In genomic region chr5:74189484-74190160, GRCm38 (mm10) we compare ENCODE assay signal across 12 mouse cellular contexts. TPM values are rescaled to one million over a fixed set of nuclear protein-coding genes. Genes with fewer than 3 reads are reported as not detected.
DNase-seq lines count a peak whose midpoint lies in the region; ATAC-seq and TF ChIP-seq lines count a peak whose summit lies in the region.
"Had no signal": no experiment of that assay in that cellular context is flagged by ENCODE, and none has a peak within 500 bp of the region (broad histone marks: within the 10 kb centered on the region; RNA-seq: fewer than 3 reads in every experiment).

No protein-coding gene starts in this region.

- no peaks in the 10 kb centered on the region for H3K36me3 ChIP-seq in heart, embryonic 16.5 days (ENCODE audit: control insufficient read depth, insufficient read depth)
- H3K36me3 ChIP-seq in lung, embryonic 14.5 days (ENCODE audit: insufficient read depth), result no peaks in the 10 kb centered on the region
- H3K36me3 ChIP-seq in embryonic facial prominence, embryonic 13.5 days, result no peaks in the 10 kb centered on the region
- H3K36me3 ChIP-seq in limb, embryonic 15.5 days, result no peaks in the 10 kb centered on the region
- no peaks in the 10 kb centered on the region for H3K36me3 ChIP-seq in liver, embryonic 12.5 days
- H3K36me3 ChIP-seq: neural tube, embryonic 15.5 days had no signal

- 69% methylated on average over 9 of the region's 9 CpGs for WGBS in heart, embryonic 16.5 days
- WGBS in lung, embryonic 14.5 days, result 46% methylated on average over 9 of the region's 9 CpGs
- WGBS in embryonic facial prominence, embryonic 13.5 days, result 37% methylated on average over 9 of the region's 9 CpGs
- WGBS in limb, embryonic 15.5 days, result 49% methylated on average over 9 of the region's 9 CpGs
- WGBS in liver, embryonic 12.5 days (ENCODE audit: insufficient replicate concordance), result 56% methylated on average over 9 of the region's 9 CpGs

- 0 out of 2 replicates have a peak overlapping the region, but pooled peaks have one; percentile 10 for H3K4me3 ChIP-seq in heart, embryonic 16.5 days (ENCODE audit: low read length)
- no peak overlapping the region for H3K4me3 ChIP-seq in lung, embryonic 14.5 days (ENCODE audit: low read depth, low read length)
- no peak overlapping the region for H3K4me3 ChIP-seq in embryonic facial prominence, embryonic 13.5 days
- no peak overlapping the region for H3K4me3 ChIP-seq in limb, embryonic 15.5 days
- H3K4me3 ChIP-seq in liver, embryonic 12.5 days, result no peak overlapping the region
- H3K4me3 ChIP-seq: neural tube, embryonic 15.5 days had no signal

- peak overlapping the region; percentile 49 for H3K9ac ChIP-seq in heart, embryonic 16.5 days (ENCODE audit: low read length)
- no peak overlapping the region for H3K9ac ChIP-seq in lung, embryonic 14.5 days
- peak overlapping the region; percentile 44; the same call in 1 of the 2 replicates for H3K9ac ChIP-seq in embryonic facial prominence, embryonic 13.5 days
- H3K9ac ChIP-seq in limb, embryonic 15.5 days, result no peak overlapping the region
- no peak overlapping the region for H3K9ac ChIP-seq in liver, embryonic 12.5 days
- H3K9ac ChIP-seq: neural tube, embryonic 15.5 days had no signal

- no peaks in the 10 kb centered on the region for H3K9me3 ChIP-seq in heart, embryonic 16.5 days (replicated peaks; ENCODE audit: control insufficient read depth, low read length)
- H3K9me3 ChIP-seq in lung, embryonic 14.5 days (ENCODE audit: low read depth, low read length), result no peaks in the 10 kb centered on the region
- H3K9me3 ChIP-seq in embryonic facial prominence, embryonic 13.5 days, result no peaks in the 10 kb centered on the region
- no peaks in the 10 kb centered on the region for H3K9me3 ChIP-seq in limb, embryonic 15.5 days
- no peaks in the 10 kb centered on the region for H3K9me3 ChIP-seq in liver, embryonic 12.5 days (replicated peaks)
- H3K9me3 ChIP-seq: neural tube, embryonic 15.5 days had no signal

- no peak for TF ChIP-seq CTCF in lung, embryonic 14.5 days (IDR thresholded peaks at IDR 0.05; ENCODE audit: low read depth)

- H3K27me3 ChIP-seq in heart, embryonic 16.5 days (ENCODE audit: control insufficient read depth, insufficient read depth, low read length), result no peaks in the 10 kb centered on the region
- no peaks in the 10 kb centered on the region for H3K27me3 ChIP-seq in lung, embryonic 14.5 days (ENCODE audit: insufficient read depth, low read length)
- H3K27me3 ChIP-seq in embryonic facial prominence, embryonic 13.5 days, result 0 out of 2 replicates have a peak, but pooled peaks cover 3% of the 10 kb centered on the region
- no peaks in the 10 kb centered on the region for H3K27me3 ChIP-seq in limb, embryonic 15.5 days
- H3K27me3 ChIP-seq in liver, embryonic 12.5 days (replicated peaks), result peaks cover 47% of the 10 kb centered on the region
- H3K27me3 ChIP-seq: neural tube, embryonic 15.5 days had no signal

- peaks cover 42% of the 10 kb centered on the region for H3K4me1 ChIP-seq in heart, embryonic 16.5 days (ENCODE audit: control insufficient read depth, insufficient read depth, low read length)
- H3K4me1 ChIP-seq in lung, embryonic 14.5 days (ENCODE audit: insufficient read depth), result peaks cover 32% of the 10 kb centered on the region
- peaks cover 51% of the 10 kb centered on the region for H3K4me1 ChIP-seq in embryonic facial prominence, embryonic 13.5 days
- H3K4me1 ChIP-seq in limb, embryonic 15.5 days, result peaks cover 38% of the 10 kb centered on the region
- H3K4me1 ChIP-seq in liver, embryonic 12.5 days, result peaks cover 16% of the 10 kb centered on the region

- no peak for DNase-seq in heart, adult 9 months (ENCODE audit: low spot score in 2 of 2)
- no peak for DNase-seq in lung, embryonic 14.5 days
- no peak for DNase-seq in lung, postnatal 14 days
- DNase-seq: adrenal gland, postnatal 25 days; cerebellum, adult 11 months; thymus, postnatal 4 days had no signal

- peak overlapping the region; percentile 46; the same call in 1 of the 2 replicates for H3K27ac ChIP-seq in heart, embryonic 16.5 days (ENCODE audit: low read length)
- peak overlapping the region; percentile 3 for H3K27ac ChIP-seq in lung, embryonic 14.5 days (ENCODE audit: low read depth)
- peak overlapping the region; percentile 68 for H3K27ac ChIP-seq in embryonic facial prominence, embryonic 13.5 days
- peak overlapping the region; percentile 19; the same call in 1 of the 2 replicates for H3K27ac ChIP-seq in limb, embryonic 15.5 days
- H3K27ac ChIP-seq in liver, embryonic 12.5 days, result no peak overlapping the region
- H3K27ac ChIP-seq: neural tube, embryonic 15.5 days had no signal

- no peak for ATAC-seq in heart, embryonic 16.5 days (replicated peaks; ENCODE audit: extremely low read depth, insufficient read depth, low FRiP score)
- no peak for ATAC-seq in lung, embryonic 14.5 days (ENCODE audit: insufficient read depth)
- no peak for ATAC-seq in embryonic facial prominence, embryonic 13.5 days (ENCODE audit: insufficient number of reproducible peaks, insufficient read depth, low FRiP score, low TSS enrichment, low read depth)
- ATAC-seq in limb, embryonic 15.5 days (ENCODE audit: insufficient number of reproducible peaks, low FRiP score, low TSS enrichment, low read depth), result no peak
- ATAC-seq in liver, embryonic 12.5 days, result no peak
- ATAC-seq: inflammation-experienced regulatory T-cells, adult 6 months had no signal

- peak overlapping the region; percentile 50 for H3K4me2 ChIP-seq in heart, embryonic 16.5 days (ENCODE audit: low read depth, low read length)
- H3K4me2 ChIP-seq in lung, embryonic 14.5 days, result peak overlapping the region; percentile 29; the same call in 1 of the 2 replicates
- H3K4me2 ChIP-seq in embryonic facial prominence, embryonic 13.5 days, result 0 out of 2 replicates have a peak overlapping the region, but pooled peaks have one; percentile 14
- H3K4me2 ChIP-seq in limb, embryonic 15.5 days, result no peak overlapping the region
- no peak overlapping the region for H3K4me2 ChIP-seq in liver, embryonic 12.5 days
- H3K4me2 ChIP-seq: neural tube, embryonic 15.5 days had no signal

RNA-seq across cellular contexts. Expression of gene Rasl11b, which starts 5.5 kb away (rescaled TPM):
- polyA plus RNA-seq in heart, embryonic 16.5 days (2015; fragmentation: Nextera tagmentation; extraction: Ambion mirVana), result 101 and 112 TPM in 2 replicates
- 90.2 and 93.2 TPM in 2 replicates for polyA plus RNA-seq in lung, embryonic 14.5 days (2014; fragmentation: Nextera tagmentation; extraction: Ambion mirVana)
- 148 and 177 TPM in 2 replicates for polyA plus RNA-seq in embryonic facial prominence, embryonic 13.5 days (2015; fragmentation: Nextera tagmentation; extraction: Ambion mirVana)
- polyA plus RNA-seq in limb, embryonic 15.5 days (2015; fragmentation: Nextera tagmentation; extraction: Ambion mirVana), result 126 and 133 TPM in 2 replicates
- polyA plus RNA-seq in liver, embryonic 12.5 days (2016; fragmentation: Nextera tagmentation; extraction: Ambion mirVana), result 5.9 and 7.0 TPM in 2 replicates

Comparison
In these comparisons a context has a peak if more than half of its experiments do, and no peak if none do; other contexts are left out.
1. H3K4me2 ChIP-seq: peak in heart, embryonic 16.5 days (single experiment), lung, embryonic 14.5 days (single experiment) and embryonic facial prominence, embryonic 13.5 days (single experiment); none in limb, embryonic 15.5 days (single experiment) and liver, embryonic 12.5 days (single experiment).
2. H3K9ac ChIP-seq: peak in heart, embryonic 16.5 days (single experiment) and embryonic facial prominence, embryonic 13.5 days (single experiment); none in lung, embryonic 14.5 days (single experiment), limb, embryonic 15.5 days (single experiment) and liver, embryonic 12.5 days (single experiment).
3. RNA of gene Rasl11b, which starts 5.5 kb away (polyA plus RNA-seq): 148 to 177 TPM in embryonic facial prominence, embryonic 13.5 days, 126 to 133 TPM in limb, embryonic 15.5 days, 101 to 112 TPM in heart, embryonic 16.5 days and 90.2 to 93.2 TPM in lung, embryonic 14.5 days; 5.9 to 7.0 TPM in liver, embryonic 12.5 days; every median in the first group is over 10 times any median in the second.